Mouse (Mus musculus) heart, embryonic 10.5 days (tissue): ENCODE measurements around the gene Cts3. TPM values are rescaled to one million over a fixed set of nuclear protein-coding genes. Genes with fewer than 3 reads are reported as not detected.
"Not testable (repeated sequence)": the region's sequence is repeated elsewhere in the genome, so short reads cannot be mapped to it uniquely, and the experiment has no call there.

Experiments used
- DNase-seq: peaks from one replicate; pipeline ENCODE4 v3.0.0-alpha.2; 2017; ENCODE audit warnings: low spot score
- H3K27ac ChIP-seq: fragments of 300-500 bp; sonication (generic); 2 replicates; pipeline ENCODE4 v1.5.1; 2016; ENCODE audit warnings: mild to moderate bottlenecking
- H3K27me3 ChIP-seq: fragments of 300-500 bp; sonication (generic); 2 replicates; pipeline ENCODE4 v1.6.1; 2016; ENCODE audit warnings: mild to moderate bottlenecking; ENCODE audit not compliant: poor library complexity, insufficient read depth, severe bottlenecking
- H3K36me3 ChIP-seq: fragments of 300-500 bp; sonication (generic); 2 replicates; pipeline ENCODE4 v1.6.1; 2016; ENCODE audit warnings: mild to moderate bottlenecking, moderate library complexity
- H3K4me1 ChIP-seq: fragments of 300-500 bp; sonication (generic); 2 replicates; pipeline ENCODE4 v1.6.1; 2016; ENCODE audit warnings: mild to moderate bottlenecking
- H3K4me3 ChIP-seq: fragments of 300-500 bp; sonication (generic); 2 replicates; pipeline ENCODE4 v1.5.1; 2016; ENCODE audit warnings: mild to moderate bottlenecking, moderate library complexity
- H3K9me3 ChIP-seq: fragments of 300-500 bp; sonication (generic); 2 replicates; pipeline ENCODE4 v1.6.1; 2016; ENCODE audit warnings: mild to moderate bottlenecking, moderate library complexity
- WGBS: fragments of 180-500 bp; shearing (Covaris S2); methylation state at CpG from one replicate; pipeline ENCODE4 v1.1.7; 2016; 5-methylcytosine and 5-hydroxymethylcytosine counted together
- polyA plus RNA-seq: library from polyadenylated mRNA; unstranded; fragments of >200 nt; fragmentation: Nextera tagmentation; extraction: Ambion mirVana; gene quantifications from 2 replicates; pipeline ENCODE4 v1.2.1, GENCODE M21; 2016

Cts3 gene
- not detected in 2 replicates for polyA plus RNA-seq

DNA sequence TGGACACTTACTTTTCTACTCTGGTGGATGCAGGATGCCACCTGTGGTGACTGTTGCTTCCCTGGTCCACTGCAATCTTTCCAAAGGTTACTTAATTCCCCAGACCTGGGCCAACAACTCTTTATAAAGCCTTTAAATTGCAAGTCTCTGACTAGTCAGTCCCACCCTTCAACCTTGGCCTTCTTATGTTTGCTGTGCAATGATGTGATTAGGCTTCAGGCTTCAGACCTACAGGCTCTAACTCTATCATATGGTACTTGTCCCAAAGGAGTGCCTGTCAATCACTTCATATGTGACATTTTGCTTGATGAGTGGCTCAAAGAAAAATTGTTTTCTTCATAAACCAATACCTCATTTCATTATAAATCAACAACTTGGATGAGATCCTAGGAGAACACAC, at the start of gene Cts3:
Gene Cts3 (minus strand): TSS at position 101 of the 400 bp plus-strand sequence.
- no peak for DNase-seq
- no peak within 1 kb of the TSS for H3K4me3 ChIP-seq
- no peak within 1 kb of the TSS for H3K27ac ChIP-seq
- H3K27me3 ChIP-seq = no peaks in the 10 kb centered on the region
- no peaks in the 10 kb centered on the region for H3K4me1 ChIP-seq
- H3K36me3 ChIP-seq = no peaks in the 10 kb centered on the region
- peaks cover 12% of the 10 kb centered on the region; the same call in 1 of the 2 replicates for H3K9me3 ChIP-seq

DNA sequence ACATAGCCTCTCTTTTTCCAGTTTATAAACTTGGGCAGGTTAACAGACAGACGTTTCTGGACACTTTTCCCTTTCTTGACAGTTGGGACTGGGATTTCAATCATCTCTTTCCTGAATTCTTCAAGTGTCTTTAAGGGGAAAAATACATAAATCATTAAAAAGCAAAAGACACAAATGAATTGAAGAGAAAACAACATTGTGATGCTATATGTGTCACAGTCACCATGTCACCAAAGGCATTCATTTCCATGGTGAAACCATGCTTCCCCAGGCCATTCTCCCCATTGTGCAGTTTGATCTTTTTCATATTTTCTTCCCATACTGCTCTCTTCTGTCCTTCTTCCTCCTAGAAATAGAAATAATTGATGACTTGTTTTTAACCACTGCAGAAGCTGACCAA, 1.9 kb downstream of the Cts3 start, which contains the start of gene Gm49352:
Gene Gm49352 (minus strand): TSS at position 101 of the 400 bp plus-strand sequence.
- H3K36me3 ChIP-seq, H3K27me3 ChIP-seq, H3K27ac ChIP-seq, H3K4me3 ChIP-seq, H3K9me3 ChIP-seq, H3K4me1 ChIP-seq, DNase-seq: not testable (repeated sequence)
- 19% methylated on average over 1 of the region's 1 CpGs for WGBS

DNA sequence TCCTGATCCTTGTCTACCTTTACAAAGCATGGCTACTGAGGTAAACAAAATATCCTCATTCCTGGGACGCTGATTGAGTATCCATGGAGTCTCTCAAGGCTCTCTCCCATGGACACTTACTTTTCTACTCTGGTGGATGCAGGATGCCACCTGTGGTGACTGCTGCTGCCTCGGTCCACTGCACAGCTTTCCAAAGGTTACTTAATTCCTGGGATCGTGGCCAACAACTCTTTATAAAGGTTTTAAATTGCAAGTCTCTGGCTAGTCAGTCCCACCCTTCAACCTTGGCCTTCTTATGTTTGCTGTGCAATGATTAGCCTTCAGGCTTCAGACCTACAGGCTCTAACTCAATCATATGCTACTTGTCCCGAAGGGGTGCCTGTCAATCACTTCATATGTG, 28.3 kb downstream of the Cts3 start, which contains the start of gene Ctsm:
Gene Ctsm (minus strand): TSS at position 209 of the 400 bp plus-strand sequence.
- DNase-seq = no peak
- WGBS = 66% methylated on average over 4 of the region's 4 CpGs

More for the DNA sequence above, 28.3 kb downstream of the Cts3 start, which contains the start of gene Ctsm:
- Histone ChIP-seq H3K36me3 (no peaks in the 10 kb centered on the region), H3K9me3 (peaks cover 5% of the 10 kb centered on the region; the same call in 1 of the 2 replicates), H3K4me3 (no peak within 1 kb of the TSS), H3K4me1 (no peaks in the 10 kb centered on the region), H3K27me3 (no peaks in the 10 kb centered on the region), H3K27ac (no peak within 1 kb of the TSS)

Other genes with a start within 250 kb of the Cts3 start
- gene Cts7, start 211.9 kb downstream of the Cts3 start, polyA plus RNA-seq = not detected in 2 replicates
- not detected in 2 replicates for gene Ctsm, start 28.3 kb downstream of the Cts3 start, polyA plus RNA-seq
- not detected in 2 replicates for gene Gm49352, start 2.0 kb downstream of the Cts3 start, polyA plus RNA-seq